Mouse (Mus musculus) E14TG2a.4 (cell line): ENCODE measurements around the gene Zan.

Experiments
- CTCF ChIP-seq: conservative IDR thresholded peaks from 2 replicates; pipeline ENCODE4 v1.5.1; 2014; ENCODE audit warnings: low read length
- POU5F1 ChIP-seq: IDR thresholded peaks from 2 replicates; pipeline ENCODE4 v1.6.1; 2014; ENCODE audit warnings: low read length, borderline replicate concordance

DNA sequence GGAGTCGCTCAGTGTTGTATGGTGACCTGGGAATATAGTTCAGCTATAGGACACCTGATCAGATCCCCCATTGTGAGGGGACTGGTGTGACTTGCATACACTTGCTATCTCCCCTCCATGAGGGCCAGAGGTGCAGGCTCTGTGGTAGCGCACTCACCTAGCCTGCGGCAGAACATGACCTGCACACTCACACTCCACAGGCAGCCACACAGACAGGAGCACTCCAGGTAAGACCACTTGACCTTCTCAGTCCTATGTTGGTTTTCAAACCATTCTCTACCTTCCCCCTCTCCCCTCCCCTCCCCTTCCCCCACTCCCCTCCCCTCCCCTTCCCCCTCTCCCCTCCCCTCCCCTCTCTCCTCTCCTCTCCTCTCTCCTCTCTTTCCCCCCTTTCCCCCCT, 66.3 kb downstream of the Zan start:
- TF ChIP-seq CTCF: no peak
- TF ChIP-seq POU5F1: no peak
